Comparison of ENCODE assay signal across 8 mouse cellular contexts in genomic region chr14:75863549-75864409, GRCm38 (mm10). TPM values are rescaled to one million over a fixed set of nuclear protein-coding genes. Genes with fewer than 3 reads are reported as not detected.
A peak's percentile ranks its signal among the peaks of the same experiment; 100 is the strongest.
DNase-seq lines count a peak whose midpoint lies in the region; ATAC-seq lines count a peak whose summit lies in the region.

No protein-coding gene starts in this region.

- no peak overlapping the region for H3K9ac ChIP-seq in embryonic facial prominence, embryonic 14.5 days (ENCODE audit: low read depth, low read length)
- 0 out of 2 replicates have a peak overlapping the region, but pooled peaks have one; percentile 45 for H3K9ac ChIP-seq in heart, embryonic 14.5 days (ENCODE audit: low read length)
- H3K9ac ChIP-seq in stomach, embryonic 15.5 days, result no peak overlapping the region

- H3K27ac ChIP-seq in embryonic facial prominence, embryonic 14.5 days (replicated peaks; ENCODE audit: low read depth, low read length), result peak overlapping the region; percentile 58
- peak overlapping the region; percentile 90 to 98 for H3K27ac ChIP-seq in heart, embryonic 14.5 days (replicated peaks in 1 of 2; ENCODE audit: control insufficient read depth in 1 of 2, insufficient read depth in 1 of 2, low read depth in 2 of 2, low read length in 2 of 2)
- peak overlapping the region; percentile 83 for H3K27ac ChIP-seq in stomach, embryonic 15.5 days

- ATAC-seq in embryonic facial prominence, embryonic 14.5 days (ENCODE audit: low read depth), result peak; percentile 93
- ATAC-seq in heart, embryonic 14.5 days (ENCODE audit: insufficient number of reproducible peaks, insufficient read depth, low FRiP score, low read depth), result peak; percentile 93
- ATAC-seq in stomach, embryonic 15.5 days (ENCODE audit: insufficient read depth, low FRiP score, low read depth), result peak; percentile 89
- no peak for ATAC-seq in erythroid progenitor cell, adult 5-6 weeks (replicated peaks; ENCODE audit: low FRiP score, poor library complexity, severe bottlenecking)

- WGBS in embryonic facial prominence, embryonic 14.5 days, result 15% methylated on average over 7 of the region's 7 CpGs
- 17% methylated on average over 7 of the region's 7 CpGs for WGBS in heart, embryonic 14.5 days
- 11% methylated on average over 7 of the region's 7 CpGs for WGBS in stomach, embryonic 15.5 days

- peak; percentile 65 for DNase-seq in WW6 (ENCODE audit: low read depth, low spot score)
- peak; percentile 95 for DNase-seq in embryonic facial prominence, embryonic 14.5 days (ENCODE audit: low spot score)
- DNase-seq in kidney, postnatal 10 days, result peak; percentile 89
- DNase-seq in lung, postnatal 4 days, result peak; percentile 78 to 84
- DNase-seq in layer of hippocampus, postnatal 10 days (ENCODE audit: low spot score in 2 of 2), result no peak

- H3K9me3 ChIP-seq in embryonic facial prominence, embryonic 14.5 days (ENCODE audit: control insufficient read depth, low read length), result 0 out of 2 replicates have a peak, but pooled peaks cover 5% of the 10 kb centered on the region
- H3K9me3 ChIP-seq in heart, embryonic 14.5 days (ENCODE audit: control insufficient read depth, low read length), result 0 out of 2 replicates have a peak, but pooled peaks cover 6% of the 10 kb centered on the region
- no peaks in the 10 kb centered on the region for H3K9me3 ChIP-seq in stomach, embryonic 15.5 days

- H3K4me3 ChIP-seq in embryonic facial prominence, embryonic 14.5 days (ENCODE audit: low read depth, low read length), result no peak overlapping the region
- no peak overlapping the region for H3K4me3 ChIP-seq in heart, embryonic 14.5 days (ENCODE audit: control insufficient read depth in 1 of 2, insufficient read depth in 1 of 2, low read depth in 1 of 2, low read length in 2 of 2)
- no peak overlapping the region for H3K4me3 ChIP-seq in stomach, embryonic 15.5 days (replicated peaks)

- H3K36me3 ChIP-seq in embryonic facial prominence, embryonic 14.5 days (ENCODE audit: control insufficient read depth, insufficient read depth, low read length), result 0 out of 2 replicates have a peak, but pooled peaks cover 2% of the 10 kb centered on the region
- no peaks in the 10 kb centered on the region for H3K36me3 ChIP-seq in heart, embryonic 14.5 days (ENCODE audit: control insufficient read depth, insufficient read depth, low read length)
- no peaks in the 10 kb centered on the region for H3K36me3 ChIP-seq in stomach, embryonic 15.5 days

- no peaks in the 10 kb centered on the region for H3K27me3 ChIP-seq in embryonic facial prominence, embryonic 14.5 days (replicated peaks; ENCODE audit: control insufficient read depth, insufficient read depth, low read length)
- H3K27me3 ChIP-seq in heart, embryonic 14.5 days (ENCODE audit: control insufficient read depth, insufficient read depth, low read length), result no peaks in the 10 kb centered on the region
- no peaks in the 10 kb centered on the region for H3K27me3 ChIP-seq in stomach, embryonic 15.5 days (replicated peaks)

- no peak overlapping the region for H3K4me2 ChIP-seq in embryonic facial prominence, embryonic 14.5 days (ENCODE audit: low read depth, low read length)
- H3K4me2 ChIP-seq in heart, embryonic 14.5 days (ENCODE audit: low read length), result peak overlapping the region; percentile 24; the same call in 1 of the 2 replicates
- no peak overlapping the region for H3K4me2 ChIP-seq in stomach, embryonic 15.5 days

- H3K4me1 ChIP-seq in embryonic facial prominence, embryonic 14.5 days (ENCODE audit: control insufficient read depth, insufficient read depth, low read length), result peaks cover 7% of the 10 kb centered on the region
- peaks cover 13 to 19% of the 10 kb centered on the region in 2 experiments for H3K4me1 ChIP-seq in heart, embryonic 14.5 days (ENCODE audit: control insufficient read depth in 2 of 2, insufficient read depth in 2 of 2, low read length in 2 of 2)
- H3K4me1 ChIP-seq in stomach, embryonic 15.5 days, result peaks cover 3% of the 10 kb centered on the region; the same call in 1 of the 2 replicates

RNA-seq across cellular contexts. Expression of gene Tpt1, which starts 18.9 kb away (rescaled TPM):
- 1,262 and 1,432 TPM in 2 replicates for polyA plus RNA-seq in embryonic facial prominence, embryonic 14.5 days (2014; fragmentation: Nextera tagmentation; extraction: Ambion mirVana)
- 1,091 and 1,152 TPM in 2 replicates for polyA plus RNA-seq in heart, embryonic 14.5 days (2014; fragmentation: Nextera tagmentation; extraction: Ambion mirVana)
- 999 and 1,085 TPM in 2 replicates for polyA plus RNA-seq in stomach, embryonic 15.5 days (2015; fragmentation: Nextera tagmentation; extraction: Ambion mirVana)
- total RNA-seq in erythroid progenitor cell, adult 5-6 weeks (2015; ENCODE audit: low replicate concordance), result 3,144 and 3,174 TPM in 2 replicates
- total RNA-seq in erythroid progenitor cell, adult 5-6 weeks (2017; ENCODE audit: low replicate concordance), result 507 and 1,044 TPM in 2 replicates
- 1,000 to 10,000 TPM; 1,133 to 1,398 TPM for total RNA-seq in layer of hippocampus, postnatal 10 days (2021)

Comparison
In these comparisons a context has a peak if more than half of its experiments do, and no peak if none do; other contexts are left out.
1. DNase-seq: peak in WW6 (single experiment), embryonic facial prominence, embryonic 14.5 days (single experiment), kidney, postnatal 10 days (single experiment) and lung, postnatal 4 days (2 of 2); none in layer of hippocampus, postnatal 10 days (0 of 2).
2. Peak in every context shown above with its lines, with median percentiles within 50 percentile points of each other: H3K27ac ChIP-seq.